Mouse (Mus musculus): Measurements from ENCODE around the gene Sp100. TPM values are rescaled to one million over a fixed set of nuclear protein-coding genes. Genes with fewer than 3 reads are reported as not detected.
"Not testable (repeated sequence)": the region's sequence is repeated elsewhere in the genome, so short reads cannot be mapped to it uniquely, and the experiment has no call there.

The Sp100 gene
- polyA plus RNA-seq, 1 experiment from 2014 or later = 10.2 TPM

- WGBS = 45% methylated on average over 3 of the region's 3 CpGs
- not testable (repeated sequence) for H3K27ac ChIP-seq (ENCODE audit: low read length); H3K9ac ChIP-seq (replicated peaks; ENCODE audit: low read depth); H3K4me2 ChIP-seq (replicated peaks; ENCODE audit: low read depth, low read length); H3K36me3 ChIP-seq (ENCODE audit: insufficient read depth, low read length); DNase-seq (ENCODE audit: low spot score); H3K27me3 ChIP-seq (replicated peaks; ENCODE audit: insufficient read depth, low read length); H3K4me3 ChIP-seq (ENCODE audit: low read depth, low read length); H3K9me3 ChIP-seq (ENCODE audit: low read length); H3K4me1 ChIP-seq (ENCODE audit: insufficient read depth, low read depth, low read length); ATAC-seq
These were observed 12.9 kb upstream of the Sp100 start for GRCm38 (mm10) chr1:85636936-85637335.

- not testable (repeated sequence) for ATAC-seq; H3K4me3 ChIP-seq (ENCODE audit: low read depth, low read length); H3K27me3 ChIP-seq (replicated peaks; ENCODE audit: insufficient read depth, low read length); H3K9me3 ChIP-seq (ENCODE audit: low read length); H3K36me3 ChIP-seq (ENCODE audit: insufficient read depth, low read length); H3K27ac ChIP-seq (ENCODE audit: low read length); DNase-seq (ENCODE audit: low spot score); H3K4me1 ChIP-seq (ENCODE audit: insufficient read depth, low read depth, low read length); H3K4me2 ChIP-seq (replicated peaks; ENCODE audit: low read depth, low read length); H3K9ac ChIP-seq (replicated peaks; ENCODE audit: low read depth)
- 76% methylated on average over 4 of the region's 4 CpGs for WGBS
These were observed 11.6 kb upstream of the Sp100 start for GRCm38 (mm10) chr1:85638144-85638543.

- H3K36me3 ChIP-seq (ENCODE audit: insufficient read depth, low read length); ATAC-seq; H3K9me3 ChIP-seq (ENCODE audit: low read length); DNase-seq (ENCODE audit: low spot score); H3K27ac ChIP-seq (ENCODE audit: low read length); H3K9ac ChIP-seq (replicated peaks; ENCODE audit: low read depth); H3K4me1 ChIP-seq (ENCODE audit: insufficient read depth, low read depth, low read length); H3K4me2 ChIP-seq (replicated peaks; ENCODE audit: low read depth, low read length); H3K27me3 ChIP-seq (replicated peaks; ENCODE audit: insufficient read depth, low read length); H3K4me3 ChIP-seq (ENCODE audit: low read depth, low read length): not testable (repeated sequence)
- WGBS = 76% methylated on average over 3 of the region's 5 CpGs
These were observed 736 bp downstream of the Sp100 start for GRCm38 (mm10) chr1:85650524-85650923.

DNA sequence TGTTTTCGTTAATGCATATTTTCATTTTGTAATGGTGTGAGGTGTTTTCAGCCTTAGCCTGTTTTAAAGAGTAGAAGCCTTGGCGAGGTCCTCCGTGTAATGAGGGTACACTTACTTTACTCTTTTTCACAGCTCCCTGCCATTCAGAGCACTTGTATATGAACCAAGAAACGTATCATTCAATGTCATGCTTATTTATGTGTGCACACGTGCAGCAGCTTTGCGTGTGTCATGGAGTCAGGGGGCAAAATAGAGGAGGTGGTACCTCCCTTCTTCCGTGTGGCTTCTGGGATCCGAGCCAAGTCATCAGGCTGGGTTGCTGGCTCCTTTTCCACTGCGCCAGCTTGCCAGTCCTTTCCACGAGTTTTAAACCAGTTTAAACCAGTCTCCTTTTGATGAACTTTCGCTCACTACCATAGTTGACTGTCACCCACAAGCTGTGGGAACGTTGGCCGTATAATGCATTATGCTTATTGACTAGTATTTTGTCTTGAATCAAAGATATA is 2.0 kb downstream of the Sp100 start:
- not testable (repeated sequence) for H3K4me1 ChIP-seq (ENCODE audit: insufficient read depth, low read depth, low read length); H3K9me3 ChIP-seq (ENCODE audit: low read length); DNase-seq (ENCODE audit: low spot score); H3K36me3 ChIP-seq (ENCODE audit: insufficient read depth, low read length); H3K9ac ChIP-seq (replicated peaks; ENCODE audit: low read depth); H3K27me3 ChIP-seq (replicated peaks; ENCODE audit: insufficient read depth, low read length); H3K4me2 ChIP-seq (replicated peaks; ENCODE audit: low read depth, low read length); H3K4me3 ChIP-seq (ENCODE audit: low read depth, low read length); ATAC-seq; H3K27ac ChIP-seq (ENCODE audit: low read length)
- 72% methylated on average over 13 of the region's 13 CpGs for WGBS

- H3K27ac ChIP-seq (ENCODE audit: low read length); H3K27me3 ChIP-seq (replicated peaks; ENCODE audit: insufficient read depth, low read length); H3K4me2 ChIP-seq (replicated peaks; ENCODE audit: low read depth, low read length); H3K9ac ChIP-seq (replicated peaks; ENCODE audit: low read depth); DNase-seq (ENCODE audit: low spot score); H3K36me3 ChIP-seq (ENCODE audit: insufficient read depth, low read length); ATAC-seq; H3K4me3 ChIP-seq (ENCODE audit: low read depth, low read length); H3K9me3 ChIP-seq (ENCODE audit: low read length); H3K4me1 ChIP-seq (ENCODE audit: insufficient read depth, low read depth, low read length): not testable (repeated sequence)
- WGBS = 86% methylated on average over 2 of the region's 2 CpGs
These were observed 7.4 kb downstream of the Sp100 start for GRCm38 (mm10) chr1:85657211-85657610.

- H3K36me3 ChIP-seq (ENCODE audit: insufficient read depth, low read length) = no peaks in the 10 kb centered on the region
- H3K4me2 ChIP-seq (replicated peaks; ENCODE audit: low read depth, low read length) = no peak overlapping the region
- H3K9ac ChIP-seq (replicated peaks; ENCODE audit: low read depth) = no peak overlapping the region
- H3K27ac ChIP-seq (ENCODE audit: low read length) = no peak overlapping the region
- DNase-seq (ENCODE audit: low spot score) = no peak
- no peaks in the 10 kb centered on the region for H3K27me3 ChIP-seq (replicated peaks; ENCODE audit: insufficient read depth, low read length)
- no peak for ATAC-seq
- no peaks in the 10 kb centered on the region for H3K4me1 ChIP-seq (ENCODE audit: insufficient read depth, low read depth, low read length)
- H3K9me3 ChIP-seq (ENCODE audit: low read length) = no peaks in the 10 kb centered on the region
- TF ChIP-seq CTCF (IDR thresholded peaks at IDR 0.05) = no peak
- no peak for TF ChIP-seq EP300 (IDR thresholded peaks at IDR 0.05)
- H3K4me3 ChIP-seq (ENCODE audit: low read depth, low read length) = no peak overlapping the region
These were observed 14.5 kb downstream of the Sp100 start for GRCm38 (mm10) chr1:85664266-85664665.

GRCm38 (mm10) chr1:85680226-85680625 is 30.4 kb downstream of the Sp100 start:
- H3K4me3 ChIP-seq (ENCODE audit: low read depth, low read length) = no peak overlapping the region
- no peak for DNase-seq (ENCODE audit: low spot score)
- H3K36me3 ChIP-seq (ENCODE audit: insufficient read depth, low read length) = no peaks in the 10 kb centered on the region
- H3K27me3 ChIP-seq (replicated peaks; ENCODE audit: insufficient read depth, low read length) = no peaks in the 10 kb centered on the region
- 38% methylated on average over 4 of the region's 4 CpGs for WGBS
- no peak for ATAC-seq
- TF ChIP-seq CTCF (IDR thresholded peaks at IDR 0.05) = no peak
- no peak for TF ChIP-seq EP300 (IDR thresholded peaks at IDR 0.05)
- no peak overlapping the region for H3K9ac ChIP-seq (replicated peaks; ENCODE audit: low read depth)
- no peaks in the 10 kb centered on the region for H3K4me1 ChIP-seq (ENCODE audit: insufficient read depth, low read depth, low read length)
- no peak overlapping the region for H3K4me2 ChIP-seq (replicated peaks; ENCODE audit: low read depth, low read length)
- H3K27ac ChIP-seq (ENCODE audit: low read length) = no peak overlapping the region
- no peaks in the 10 kb centered on the region for H3K9me3 ChIP-seq (ENCODE audit: low read length)
